Mouse (Mus musculus) midbrain, embryonic 14.5 days (tissue): ENCODE results near the gene Dhrs7c. TPM values are rescaled to one million over a fixed set of nuclear protein-coding genes. Genes with fewer than 3 reads are reported as not detected.

Experiments
- ATAC-seq: fragments of 200-750 bp; cut with Nextera tagmentation; 2 replicates; pipeline ENCODE4 v1.8.0; 2017; ENCODE audit warnings: moderate number of reproducible peaks, moderate library complexity; ENCODE audit not compliant: low FRiP score, low TSS enrichment
- DNase-seq: peaks from one replicate; pipeline ENCODE4 v3.0.0-alpha.2; 2015
- H3K27ac ChIP-seq: fragments of 300-500 bp; sonication (generic); replicated peaks from 2 replicates; pipeline ENCODE4 v1.5.1; 2014; ENCODE audit warnings: mild to moderate bottlenecking, low read depth, low read length, moderate library complexity
- H3K27me3 ChIP-seq: fragments of 300-500 bp; sonication (generic); 2 replicates; pipeline ENCODE4 v1.6.1; 2014; ENCODE audit warnings: low read length, control low read depth, mixed read lengths; ENCODE audit not compliant: control insufficient read depth, insufficient read depth
- H3K36me3 ChIP-seq: fragments of 300-500 bp; sonication (generic); 2 replicates; pipeline ENCODE4 v1.6.1; 2014; ENCODE audit warnings: low read length, control low read depth; ENCODE audit not compliant: control insufficient read depth, insufficient read depth
- H3K4me1 ChIP-seq: fragments of 300-500 bp; sonication (generic); 2 replicates; pipeline ENCODE4 v1.6.1; 2014; ENCODE audit warnings: mild to moderate bottlenecking, antibody characterized with exemption, low read length, control low read depth; ENCODE audit not compliant: control insufficient read depth, insufficient read depth
- H3K4me2 ChIP-seq: fragments of 300-500 bp; sonication (generic); 2 replicates; pipeline ENCODE4 v1.6.1; 2014; ENCODE audit warnings: mild to moderate bottlenecking, low read length, moderate library complexity
- H3K4me3 ChIP-seq: fragments of 300-500 bp; sonication (generic); replicated peaks from 2 replicates; pipeline ENCODE4 v1.5.1; 2014; ENCODE audit warnings: low read depth, low read length
- H3K9ac ChIP-seq: fragments of 300-500 bp; sonication (generic); replicated peaks from 2 replicates; pipeline ENCODE4 v1.6.1; 2014; ENCODE audit warnings: mild to moderate bottlenecking, low read length, moderate library complexity
- H3K9me3 ChIP-seq: fragments of 300-500 bp; sonication (generic); 2 replicates; pipeline ENCODE4 v1.6.1; 2016; ENCODE audit warnings: low read length, control low read depth, mixed read lengths; ENCODE audit not compliant: control insufficient read depth
- WGBS: fragments of 180-500 bp; shearing (Covaris S2); extraction: QIAGEN DNeasy Blood & Tissue Kit; methylation state at CpG from one replicate; pipeline ENCODE4 v1.1.7; 2014; 5-methylcytosine and 5-hydroxymethylcytosine counted together
- polyA plus RNA-seq: library from polyadenylated mRNA; unstranded; fragments of >200 nt; fragmentation: Nextera tagmentation; extraction: Ambion mirVana; gene quantifications from 2 replicates; pipeline ENCODE4 v1.2.1, GENCODE M21; 2014

Dhrs7c gene
- polyA plus RNA-seq, 1 experiment from 2014 or later = not detected

DNA sequence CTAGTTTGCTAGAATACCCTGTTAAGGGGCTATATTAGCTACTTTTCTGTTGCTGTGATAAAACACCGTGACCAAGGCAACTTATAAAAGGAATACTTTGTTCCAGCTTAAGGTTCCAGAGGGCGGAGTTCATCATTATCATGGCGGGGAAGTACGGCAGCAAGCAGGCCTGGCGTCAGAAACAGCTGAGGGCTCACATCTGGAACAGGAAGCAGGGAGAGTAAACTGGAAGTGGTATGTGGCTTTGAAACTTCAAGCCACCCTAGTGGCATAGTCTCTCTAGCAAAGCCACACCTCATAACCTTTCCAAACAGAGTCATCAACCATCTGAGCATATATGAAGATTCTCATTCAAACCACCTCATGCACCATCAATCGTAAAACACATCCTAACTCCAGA is 31.5 kb downstream of the Dhrs7c start:
- Histone ChIP-seq H3K9me3 (no peaks in the 10 kb centered on the region), H3K4me3 (no peak overlapping the region), H3K4me2 (no peak overlapping the region), H3K36me3 (no peaks in the 10 kb centered on the region), H3K27me3 (no peaks in the 10 kb centered on the region), H3K4me1 (no peaks in the 10 kb centered on the region), H3K9ac (no peak overlapping the region), H3K27ac (no peak overlapping the region)
- WGBS = 87% methylated on average over 6 of the region's 6 CpGs
- DNase-seq = no peak
- no peak for ATAC-seq

DNA sequence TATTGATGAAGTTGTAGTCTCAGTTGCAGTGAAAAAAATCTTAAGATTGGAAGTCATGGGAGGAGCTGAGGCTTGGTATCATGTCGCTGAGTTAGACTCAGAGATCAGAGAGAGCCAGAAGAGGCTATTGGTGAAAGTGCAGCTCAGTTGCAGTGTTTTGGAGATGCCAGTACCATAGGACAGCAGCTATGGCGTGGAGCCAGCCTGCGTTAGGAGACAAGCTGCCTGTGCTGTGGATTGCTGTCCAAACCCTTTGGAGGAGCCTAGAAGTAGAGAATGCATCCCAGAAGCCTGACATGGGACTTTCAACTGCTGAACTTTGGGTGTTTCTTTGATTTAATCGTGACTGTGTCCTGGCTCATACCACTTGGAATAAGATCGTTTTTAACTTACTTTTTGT is 33.8 kb downstream of the Dhrs7c start:
- Histone ChIP-seq H3K4me1 (no peaks in the 10 kb centered on the region), H3K36me3 (no peaks in the 10 kb centered on the region), H3K4me2 (no peak overlapping the region), H3K27ac (no peak overlapping the region), H3K9ac (no peak overlapping the region), H3K4me3 (no peak overlapping the region), H3K27me3 (no peaks in the 10 kb centered on the region), H3K9me3 (no peaks in the 10 kb centered on the region)
- ATAC-seq = no peak
- no peak for DNase-seq
- 78% methylated on average over 5 of the region's 5 CpGs for WGBS

DNA sequence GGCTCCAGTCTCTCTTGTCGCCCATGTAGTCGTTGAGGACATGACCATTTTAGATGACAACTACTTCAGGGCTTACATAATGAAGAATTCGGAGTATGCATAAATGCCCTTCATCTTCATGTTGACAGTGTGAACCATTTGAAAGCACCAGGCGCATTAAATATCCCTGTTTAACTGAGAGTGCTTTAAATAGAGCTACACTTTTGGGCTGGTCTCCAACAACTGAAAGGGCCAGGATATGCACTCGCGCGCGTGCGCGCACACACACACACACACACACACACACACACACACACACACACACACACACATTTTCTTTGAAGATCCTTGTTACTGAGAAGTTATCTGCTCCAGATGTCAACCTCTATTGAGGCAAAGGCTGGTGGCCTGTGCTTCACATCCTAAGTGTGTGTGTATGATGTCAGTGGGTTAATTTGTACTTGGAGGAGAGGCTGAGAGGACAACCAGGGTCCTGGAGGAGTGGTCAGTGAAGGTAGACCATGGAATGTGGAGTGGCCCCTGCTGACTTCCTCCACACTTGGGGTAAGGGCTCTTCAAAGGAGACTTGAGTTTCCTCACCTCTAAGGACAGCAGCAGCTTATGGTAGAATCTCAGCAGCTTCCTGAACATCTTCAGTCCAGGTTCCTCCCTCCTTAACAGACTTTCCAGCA is 37.6 kb downstream of the Dhrs7c start:
- Histone ChIP-seq H3K4me3 (no peak overlapping the region), H3K9ac (no peak overlapping the region), H3K36me3 (no peaks in the 10 kb centered on the region), H3K4me1 (no peaks in the 10 kb centered on the region), H3K4me2 (no peak overlapping the region), H3K27ac (no peak overlapping the region), H3K9me3 (no peaks in the 10 kb centered on the region), H3K27me3 (no peaks in the 10 kb centered on the region)
- no peak for DNase-seq
- ATAC-seq = no peak
- WGBS = 95% methylated on average over 10 of the region's 10 CpGs

DNA sequence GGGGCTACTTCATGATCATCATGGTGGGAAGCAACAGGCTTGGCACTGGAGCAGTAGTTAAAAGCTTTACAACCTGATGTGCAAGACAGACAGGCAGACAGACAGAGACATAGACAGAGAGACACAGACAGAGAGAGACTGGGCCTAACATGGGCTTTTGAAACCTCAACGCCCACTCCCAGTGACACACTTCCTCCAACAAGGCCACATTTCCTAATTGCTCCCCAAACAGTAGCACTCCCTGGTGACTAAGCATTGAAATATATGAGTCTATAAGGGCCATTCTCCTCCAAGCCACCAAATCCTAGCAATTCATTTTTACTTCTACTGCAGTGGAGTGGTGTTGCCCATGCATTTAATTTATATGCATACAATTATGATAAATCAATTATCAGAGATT is 41.8 kb downstream of the Dhrs7c start:
- Histone ChIP-seq H3K4me3 (no peak overlapping the region), H3K27ac (no peak overlapping the region), H3K9ac (no peak overlapping the region), H3K36me3 (no peaks in the 10 kb centered on the region), H3K4me2 (no peak overlapping the region), H3K9me3 (no peaks in the 10 kb centered on the region), H3K27me3 (no peaks in the 10 kb centered on the region), H3K4me1 (no peaks in the 10 kb centered on the region)
- ATAC-seq = no peak
- 88% methylated on average over 1 of the region's 1 CpGs for WGBS
- DNase-seq = no peak

DNA sequence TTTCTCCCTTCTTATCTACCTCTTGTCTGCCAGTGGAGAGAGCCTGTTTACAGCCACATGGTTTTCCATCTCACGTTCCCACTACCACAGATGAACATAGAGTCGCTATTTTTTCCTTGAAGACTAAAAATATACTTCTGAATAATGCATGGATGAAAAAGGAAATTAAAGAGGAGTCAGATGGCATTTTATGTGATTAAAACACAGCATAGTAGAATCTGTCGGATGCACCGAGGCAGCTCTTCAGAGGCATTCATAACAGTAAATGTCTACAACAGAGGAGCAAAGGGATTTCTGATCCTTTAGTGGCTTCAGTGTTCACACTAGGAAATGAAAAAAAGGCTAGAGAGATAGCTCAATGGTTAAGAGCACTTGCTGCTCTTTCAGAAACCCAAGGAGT is 47.2 kb downstream of the Dhrs7c start:
- Histone ChIP-seq H3K9ac (no peak overlapping the region), H3K4me1 (no peaks in the 10 kb centered on the region), H3K9me3 (no peaks in the 10 kb centered on the region), H3K4me3 (no peak overlapping the region), H3K27ac (no peak overlapping the region), H3K4me2 (no peak overlapping the region), H3K27me3 (no peaks in the 10 kb centered on the region), H3K36me3 (no peaks in the 10 kb centered on the region)
- 80% methylated on average over 4 of the region's 4 CpGs for WGBS
- ATAC-seq (no peak), DNase-seq (no peak)

DNA sequence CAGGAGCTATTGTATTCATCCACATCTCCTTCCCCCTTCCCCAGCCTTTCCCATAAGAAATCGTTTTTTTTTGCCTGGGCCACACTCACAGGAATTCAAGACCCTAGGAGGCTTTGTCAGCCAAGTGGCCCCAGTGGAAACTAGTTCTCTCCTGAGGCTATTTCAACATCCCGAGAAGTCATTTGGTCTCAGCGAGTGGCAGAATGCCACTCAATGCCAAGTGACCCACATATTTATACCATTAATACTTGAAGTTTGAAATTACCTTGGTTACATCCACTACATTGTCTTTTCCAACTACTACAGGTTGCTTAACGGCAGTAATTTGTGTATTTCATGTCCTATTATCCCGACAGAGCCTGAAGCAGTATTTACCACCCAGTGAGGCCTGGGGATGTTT is 53.8 kb downstream of the Dhrs7c start:
- Histone ChIP-seq H3K4me2 (no peak overlapping the region), H3K27ac (no peak overlapping the region), H3K4me1 (no peaks in the 10 kb centered on the region), H3K36me3 (no peaks in the 10 kb centered on the region), H3K27me3 (no peaks in the 10 kb centered on the region), H3K9ac (no peak overlapping the region), H3K4me3 (no peak overlapping the region), H3K9me3 (no peaks in the 10 kb centered on the region)
- WGBS = 75% methylated on average over 5 of the region's 5 CpGs
- ATAC-seq = no peak
- DNase-seq = no peak

DNA sequence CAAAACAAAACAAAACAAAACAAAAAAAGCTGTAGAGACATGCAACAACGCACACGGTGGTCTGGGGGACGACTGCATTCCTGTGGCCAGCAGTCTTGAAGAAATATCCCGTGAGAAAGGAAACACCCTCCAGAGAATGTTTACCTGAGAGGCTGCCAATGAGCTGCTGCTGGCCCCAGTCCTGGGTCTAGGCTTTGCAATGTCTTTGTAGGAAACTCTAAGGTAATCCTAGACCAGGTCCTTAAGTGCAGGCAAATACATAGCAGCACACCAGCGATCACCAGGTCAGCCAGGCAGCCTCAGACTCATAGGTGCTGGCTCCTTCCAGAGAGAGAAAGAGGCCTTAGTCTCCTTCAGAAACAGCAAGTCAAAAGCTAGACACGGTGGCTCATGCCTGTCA is 56.0 kb downstream of the Dhrs7c start:
- no peak for ATAC-seq
- DNase-seq = no peak
- Histone ChIP-seq H3K9ac (no peak overlapping the region), H3K4me1 (no peaks in the 10 kb centered on the region), H3K9me3 (no peaks in the 10 kb centered on the region), H3K4me3 (no peak overlapping the region), H3K4me2 (no peak overlapping the region), H3K27me3 (no peaks in the 10 kb centered on the region), H3K27ac (no peak overlapping the region), H3K36me3 (no peaks in the 10 kb centered on the region)
- WGBS = 61% methylated on average over 6 of the region's 6 CpGs

DNA sequence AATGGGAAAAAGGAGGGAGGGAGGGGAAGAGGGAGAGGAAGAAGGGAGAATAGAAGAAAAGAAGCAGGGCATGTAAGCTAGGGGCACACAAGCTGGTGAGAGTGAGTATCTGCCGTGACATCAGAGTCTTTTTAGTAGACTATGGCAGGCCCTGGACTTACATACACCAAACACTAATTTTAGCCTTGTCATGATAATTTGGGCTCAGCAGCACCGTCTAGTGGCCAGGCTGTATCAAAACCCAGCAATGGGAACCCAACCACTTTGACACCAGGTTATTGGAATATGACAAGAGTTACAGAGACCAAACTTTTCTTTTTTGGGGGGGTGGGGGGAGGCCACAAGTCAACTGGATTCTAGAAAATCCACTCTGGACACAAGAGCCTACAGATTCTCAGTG is 57.0 kb downstream of the Dhrs7c start:
- WGBS = 30% methylated on average over 2 of the region's 2 CpGs
- no peaks in the 10 kb centered on the region for H3K9me3 ChIP-seq
- no peak overlapping the region for H3K9ac ChIP-seq
- DNase-seq (peak; percentile 17), ATAC-seq (no peak)
- no peak overlapping the region for H3K4me2 ChIP-seq
- no peak overlapping the region for H3K4me3 ChIP-seq
- H3K36me3 ChIP-seq = no peaks in the 10 kb centered on the region
- no peak overlapping the region for H3K27ac ChIP-seq
- no peaks in the 10 kb centered on the region for H3K27me3 ChIP-seq
- no peaks in the 10 kb centered on the region for H3K4me1 ChIP-seq

DNA sequence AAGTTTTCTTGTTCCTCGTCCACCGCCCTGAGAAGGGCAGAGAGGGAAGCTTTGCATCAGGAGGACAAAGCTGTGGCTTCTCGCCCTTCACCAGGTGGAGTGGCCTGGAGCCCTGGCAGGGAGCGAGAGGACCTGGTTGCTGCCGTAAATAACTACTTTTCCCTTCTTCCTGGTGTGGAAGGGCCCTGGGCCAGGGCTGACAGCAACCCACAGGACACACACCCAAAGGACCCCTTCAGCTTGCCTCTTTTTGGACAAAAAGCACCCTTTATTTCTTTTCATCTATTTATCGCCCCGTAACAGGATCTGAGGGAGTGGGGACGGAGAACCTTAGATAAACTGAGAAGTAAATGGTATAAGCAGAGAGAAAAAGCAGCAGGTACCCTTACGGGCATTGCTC is 60.5 kb downstream of the Dhrs7c start:
- ATAC-seq = no peak
- 85% methylated on average over 9 of the region's 9 CpGs for WGBS
- H3K9me3 ChIP-seq = no peaks in the 10 kb centered on the region
- H3K4me1 ChIP-seq = no peaks in the 10 kb centered on the region
- no peak for DNase-seq
- H3K4me3 ChIP-seq = no peak overlapping the region
- H3K36me3 ChIP-seq = no peaks in the 10 kb centered on the region
- H3K27me3 ChIP-seq = no peaks in the 10 kb centered on the region
- H3K4me2 ChIP-seq = no peak overlapping the region
- no peak overlapping the region for H3K9ac ChIP-seq
- H3K27ac ChIP-seq = no peak overlapping the region
